Mouse (Mus musculus) intestine, postnatal 0 days (tissue): Measurements from ENCODE around the gene Nrxn3. TPM values are rescaled to one million over a fixed set of nuclear protein-coding genes. Genes with fewer than 3 reads are reported as not detected.

Source experiments
- ATAC-seq: fragments of 200-750 bp; cut with Nextera tagmentation; 2 replicates; pipeline ENCODE4 v1.8.0; 2017; ENCODE audit warnings: mild to moderate bottlenecking, moderate TSS enrichment, moderate library complexity
- H3K27ac ChIP-seq: fragments of 300-500 bp; sonication (generic); 2 replicates; pipeline ENCODE4 v1.5.1; 2014; ENCODE audit warnings: mild to moderate bottlenecking, low read depth, low read length, moderate library complexity
- H3K27me3 ChIP-seq: fragments of 300-500 bp; sonication (generic); replicated peaks from 2 replicates; pipeline ENCODE4 v1.6.1; 2014; ENCODE audit warnings: low read length, mixed read lengths; ENCODE audit not compliant: control insufficient read depth, insufficient read depth
- H3K36me3 ChIP-seq: fragments of 300-500 bp; sonication (generic); 2 replicates; pipeline ENCODE4 v1.6.1; 2014; ENCODE audit warnings: mild to moderate bottlenecking, moderate library complexity; ENCODE audit not compliant: control insufficient read depth, insufficient read depth
- H3K4me1 ChIP-seq: fragments of 300-500 bp; sonication (generic); replicated peaks from 2 replicates; pipeline ENCODE4 v1.6.1; 2014; ENCODE audit warnings: antibody characterized with exemption, low read length, mixed read lengths; ENCODE audit not compliant: control insufficient read depth, insufficient read depth
- H3K4me2 ChIP-seq: fragments of 300-500 bp; sonication (generic); replicated peaks from 2 replicates; pipeline ENCODE4 v1.6.1; 2014; ENCODE audit warnings: low read depth, mild to moderate bottlenecking, moderate library complexity
- H3K4me3 ChIP-seq: fragments of 300-500 bp; sonication (generic); 2 replicates; pipeline ENCODE4 v1.5.1; 2014; ENCODE audit warnings: low read depth, low read length
- H3K9ac ChIP-seq: fragments of 300-500 bp; sonication (generic); 2 replicates; pipeline ENCODE4 v1.6.1; 2014; ENCODE audit warnings: mild to moderate bottlenecking, low read depth, low read length
- H3K9me3 ChIP-seq: fragments of 300-500 bp; sonication (generic); 2 replicates; pipeline ENCODE4 v1.6.1; 2016; ENCODE audit warnings: mixed run types; ENCODE audit not compliant: control insufficient read depth
- CTCF ChIP-seq: sonication (generic); IDR thresholded peaks from 2 replicates; pipeline ENCODE4 v1.5.1; 2016; ENCODE audit warnings: low read depth, mild to moderate bottlenecking, control low read depth, antibody characterized with exemption, moderate library complexity
- WGBS: fragments of 180-500 bp; shearing (Covaris S2); extraction: QIAGEN DNeasy Blood & Tissue Kit; methylation state at CpG from one replicate; pipeline ENCODE4 v1.1.7; 2014; 5-methylcytosine and 5-hydroxymethylcytosine counted together
- polyA plus RNA-seq: library from polyadenylated mRNA; unstranded; fragments of >200 nt; fragmentation: Nextera tagmentation; extraction: Ambion mirVana; gene quantifications from 2 replicates; pipeline ENCODE4 v1.2.1, GENCODE M21; 2015

Gene Nrxn3
- polyA plus RNA-seq, 1 experiment from 2014 or later = 0.47 TPM

DNA sequence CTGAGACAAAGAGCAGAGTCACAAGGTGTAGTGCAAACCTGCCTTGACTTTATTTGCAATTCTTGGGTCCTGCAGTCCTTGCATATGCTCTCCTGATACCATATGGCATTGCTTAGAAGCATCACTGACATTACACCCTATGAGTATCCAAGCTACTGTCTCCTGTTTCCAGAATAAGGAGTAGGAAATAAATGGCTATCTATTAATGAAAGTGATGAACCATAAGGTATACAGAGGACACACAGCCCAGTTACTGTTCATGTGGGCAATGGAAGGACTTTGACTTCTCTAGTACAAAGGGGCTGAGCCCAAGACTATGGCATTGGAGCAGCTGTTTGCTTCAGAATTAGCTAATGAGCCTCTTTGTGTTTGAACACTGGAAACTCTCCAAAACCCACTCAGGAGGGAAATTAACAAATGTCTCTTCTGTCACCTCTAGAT is 1390.7 kb downstream of the Nrxn3 start:
- Histone ChIP-seq H3K36me3 (no peaks in the 10 kb centered on the region), H3K9ac (no peak overlapping the region), H3K4me3 (no peak overlapping the region), H3K27ac (no peak overlapping the region), H3K4me2 (no peak overlapping the region), H3K27me3 (no peaks in the 10 kb centered on the region), H3K4me1 (no peaks in the 10 kb centered on the region), H3K9me3 (no peaks in the 10 kb centered on the region)
- no peak for ATAC-seq
- TF ChIP-seq CTCF = no peak

GRCm38 (mm10) chr12:90131927-90132869 is 1409.5 kb downstream of the Nrxn3 start:
- Histone ChIP-seq H3K9ac (no peak overlapping the region), H3K9me3 (no peaks in the 10 kb centered on the region), H3K27me3 (no peaks in the 10 kb centered on the region), H3K36me3 (no peaks in the 10 kb centered on the region), H3K4me2 (no peak overlapping the region), H3K4me1 (no peaks in the 10 kb centered on the region), H3K27ac (no peak overlapping the region), H3K4me3 (no peak overlapping the region)
- no peak for TF ChIP-seq CTCF
- 77% methylated on average over 5 of the region's 5 CpGs for WGBS
- no peak for ATAC-seq

GRCm38 (mm10) chr12:90142011-90142410 is 1419.3 kb downstream of the Nrxn3 start:
- no peak for TF ChIP-seq CTCF
- Histone ChIP-seq H3K27me3 (no peaks in the 10 kb centered on the region), H3K36me3 (no peaks in the 10 kb centered on the region), H3K27ac (no peak overlapping the region), H3K4me3 (no peak overlapping the region), H3K9me3 (no peaks in the 10 kb centered on the region), H3K4me2 (no peak overlapping the region), H3K9ac (no peak overlapping the region), H3K4me1 (no peaks in the 10 kb centered on the region)
- WGBS = 79% methylated on average over 2 of the region's 2 CpGs
- ATAC-seq = no peak

GRCm38 (mm10) chr12:90144247-90144646 is 1421.6 kb downstream of the Nrxn3 start:
- WGBS = 69% methylated on average over 3 of the region's 3 CpGs
- no peak for TF ChIP-seq CTCF

GRCm38 (mm10) chr12:90158131-90158772 is 1435.6 kb downstream of the Nrxn3 start:
- Histone ChIP-seq H3K4me3 (no peak overlapping the region), H3K27ac (no peak overlapping the region), H3K9ac (no peak overlapping the region), H3K36me3 (no peaks in the 10 kb centered on the region), H3K4me2 (no peak overlapping the region), H3K9me3 (no peaks in the 10 kb centered on the region), H3K4me1 (no peaks in the 10 kb centered on the region), H3K27me3 (no peaks in the 10 kb centered on the region)
- no peak for ATAC-seq
- WGBS = 88% methylated on average over 4 of the region's 4 CpGs
- TF ChIP-seq CTCF = no peak

More at GRCm38 (mm10) chr12:90144247-90144646, 1421.6 kb downstream of the Nrxn3 start:
- Histone ChIP-seq H3K4me2 (no peak overlapping the region), H3K9me3 (no peaks in the 10 kb centered on the region), H3K4me1 (no peaks in the 10 kb centered on the region), H3K4me3 (no peak overlapping the region), H3K9ac (no peak overlapping the region), H3K27me3 (no peaks in the 10 kb centered on the region), H3K27ac (no peak overlapping the region), H3K36me3 (no peaks in the 10 kb centered on the region)
- no peak for ATAC-seq

DNA sequence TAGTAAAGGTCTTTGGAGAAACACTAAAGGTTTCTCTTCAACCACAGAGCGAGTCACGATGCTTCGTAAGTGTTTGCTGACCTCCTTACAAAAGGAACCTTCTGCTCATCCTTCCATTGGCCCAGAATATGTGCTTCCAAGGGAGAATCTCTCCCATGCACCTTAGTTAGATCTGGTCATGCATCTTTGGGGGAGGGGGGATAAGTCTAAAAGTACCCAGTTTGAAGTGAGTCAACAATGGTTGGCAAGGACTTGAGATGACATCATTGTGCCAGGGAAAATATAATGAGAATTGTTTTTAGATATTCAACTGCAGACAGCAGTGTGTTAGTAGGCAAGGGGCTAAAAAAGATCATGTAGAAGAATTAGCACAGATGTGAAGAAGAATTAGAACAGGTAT is 1437.2 kb downstream of the Nrxn3 start:
- Histone ChIP-seq H3K4me1 (no peaks in the 10 kb centered on the region), H3K9me3 (no peaks in the 10 kb centered on the region)
- 92% methylated on average over 3 of the region's 3 CpGs for WGBS

More for the DNA sequence above, 1437.2 kb downstream of the Nrxn3 start:
- Histone ChIP-seq H3K4me2 (no peak overlapping the region), H3K4me3 (no peak overlapping the region), H3K36me3 (no peaks in the 10 kb centered on the region), H3K27ac (no peak overlapping the region), H3K9ac (no peak overlapping the region), H3K27me3 (no peaks in the 10 kb centered on the region)
- no peak for TF ChIP-seq CTCF
- no peak for ATAC-seq
